Mouse (Mus musculus) lung, embryonic 16.5 days (tissue): ENCODE results near the gene Polr1a. TPM values are rescaled to one million over a fixed set of nuclear protein-coding genes. Genes with fewer than 3 reads are reported as not detected.

Experiments used
- ATAC-seq: fragments of 200-750 bp; cut with Nextera tagmentation; 2 replicates; pipeline ENCODE4 v1.8.0; 2017; ENCODE audit warnings: low read depth, mild to moderate bottlenecking, moderate library complexity
- H3K27ac ChIP-seq: fragments of 300-500 bp; sonication (generic); 2 replicates; pipeline ENCODE4 v1.5.1; 2014; ENCODE audit warnings: mild to moderate bottlenecking, control low read depth, low read length
- H3K27me3 ChIP-seq: fragments of 300-500 bp; sonication (generic); 2 replicates; pipeline ENCODE4 v1.6.1; 2014; ENCODE audit warnings: low read depth, low read length, mixed read lengths; ENCODE audit not compliant: control insufficient read depth, insufficient read depth
- H3K36me3 ChIP-seq: fragments of 300-500 bp; sonication (generic); 2 replicates; pipeline ENCODE4 v1.6.1; 2014; ENCODE audit warnings: low read length; ENCODE audit not compliant: control insufficient read depth, insufficient read depth
- H3K4me1 ChIP-seq: fragments of 300-500 bp; sonication (generic); replicated peaks from 2 replicates; pipeline ENCODE4 v1.6.1; 2014; ENCODE audit warnings: low read length, mixed read lengths; ENCODE audit not compliant: control insufficient read depth, insufficient read depth
- H3K4me2 ChIP-seq: fragments of 300-500 bp; sonication (generic); 2 replicates; pipeline ENCODE4 v1.6.1; 2014; ENCODE audit warnings: low read depth, low read length, control low read depth
- H3K4me3 ChIP-seq: fragments of 300-500 bp; sonication (generic); 2 replicates; pipeline ENCODE4 v1.5.1; 2014; ENCODE audit warnings: mild to moderate bottlenecking, low read length, control low read depth
- H3K9ac ChIP-seq: fragments of 300-500 bp; sonication (generic); 2 replicates; pipeline ENCODE4 v1.6.1; 2014; ENCODE audit warnings: low read length, control low read depth
- H3K9me3 ChIP-seq: fragments of 300-500 bp; sonication (generic); 2 replicates; pipeline ENCODE4 v1.6.1; 2016; ENCODE audit warnings: low read length; ENCODE audit not compliant: control insufficient read depth
- WGBS: fragments of 180-500 bp; shearing (Covaris S2); extraction: QIAGEN DNeasy Blood & Tissue Kit; methylation state at CpG from one replicate; pipeline ENCODE4 v1.1.7; 2014; 5-methylcytosine and 5-hydroxymethylcytosine counted together
- polyA plus RNA-seq: library from polyadenylated mRNA; unstranded; fragments of >200 nt; fragmentation: Nextera tagmentation; extraction: Ambion mirVana; gene quantifications from 2 replicates; pipeline ENCODE4 v1.2.1, GENCODE M21; 2015

The Polr1a gene
- polyA plus RNA-seq, 1 experiment from 2014 or later: 26.5 TPM

- 58% methylated on average over 6 of the region's 6 CpGs for WGBS
- H3K9me3 ChIP-seq: no peaks in the 10 kb centered on the region
- H3K27me3 ChIP-seq: no peaks in the 10 kb centered on the region
- no peak overlapping the region for H3K9ac ChIP-seq
- no peak overlapping the region for H3K4me2 ChIP-seq
- no peak for ATAC-seq
- no peaks in the 10 kb centered on the region for H3K4me1 ChIP-seq
- no peaks in the 10 kb centered on the region for H3K36me3 ChIP-seq
- no peak overlapping the region for H3K4me3 ChIP-seq
- H3K27ac ChIP-seq: no peak overlapping the region
Observed at GRCm38 (mm10) chr6:72029674-72030073, 120.8 kb downstream of the Polr1a start.

Other genes starting within 250 kb of the Polr1a start
- gene Reep1, start 201.5 kb upstream of the Polr1a start, polyA plus RNA-seq: 16.8 and 17.3 TPM in 2 replicates
- gene Mrpl35, start 82.1 kb upstream of the Polr1a start, polyA plus RNA-seq: 54.2 and 59.4 TPM in 2 replicates
- 170 and 173 TPM in 2 replicates for gene Immt, start 77.7 kb upstream of the Polr1a start, polyA plus RNA-seq
- 85.5 and 86.2 TPM in 2 replicates for gene Ptcd3, start 303 bp upstream of the Polr1a start, polyA plus RNA-seq
- 40.5 and 43.1 TPM in 2 replicates for gene St3gal5, start 188.5 kb downstream of the Polr1a start, polyA plus RNA-seq